Mouse (Mus musculus) ES-Bruce4 (cell line): ENCODE measurements around the gene Cd3g. TPM values are rescaled to one million over a fixed set of nuclear protein-coding genes. Genes with fewer than 3 reads are reported as not detected.

Experiments used
- H3K27ac ChIP-seq: 2 replicates; pipeline ENCODE4 v1.5.1; 2012; ENCODE audit warnings: low read length, inconsistent platforms; ENCODE audit not compliant: insufficient read depth
- H3K27me3 ChIP-seq: 2 replicates; pipeline ENCODE4 v1.6.1; 2012; ENCODE audit warnings: mild to moderate bottlenecking, low read length, inconsistent platforms; ENCODE audit not compliant: control insufficient read depth, poor library complexity, insufficient read depth, severe bottlenecking
- H3K36me3 ChIP-seq: 2 replicates; pipeline ENCODE4 v1.6.1; 2012; ENCODE audit warnings: inconsistent platforms, mild to moderate bottlenecking, low read length, moderate library complexity; ENCODE audit not compliant: control insufficient read depth, poor library complexity, insufficient read depth, severe bottlenecking
- H3K4me1 ChIP-seq: one replicate; pipeline ENCODE4 v1.8.1; 2011; ENCODE audit warnings: low read length; ENCODE audit not compliant: control insufficient read depth, insufficient read depth
- H3K4me3 ChIP-seq: 2 replicates; pipeline ENCODE4 v1.5.1; 2011; ENCODE audit warnings: low read depth, mild to moderate bottlenecking, low read length
- H3K9ac ChIP-seq: 2 replicates; pipeline ENCODE4 v1.6.1; 2012; ENCODE audit warnings: low read depth, mild to moderate bottlenecking, inconsistent platforms; ENCODE audit not compliant: poor library complexity, severe bottlenecking
- H3K9me3 ChIP-seq: replicated peaks from 2 replicates; pipeline ENCODE4 v1.6.1; 2012; ENCODE audit warnings: mild to moderate bottlenecking, low read length, inconsistent platforms; ENCODE audit not compliant: control insufficient read depth, poor library complexity, insufficient read depth, severe bottlenecking
- CTCF ChIP-seq: IDR thresholded peaks from one replicate; pipeline ENCODE4 v1.8.1; 2011; ENCODE audit warnings: low read depth, low read length
- EP300 ChIP-seq: IDR thresholded peaks from 2 replicates; pipeline ENCODE4 v1.6.1; 2011; ENCODE audit warnings: low read depth, low read length; ENCODE audit not compliant: insufficient read depth
- POLR2A ChIP-seq: IDR thresholded peaks from one replicate; pipeline ENCODE4 v1.8.1; 2011; ENCODE audit warnings: low read length; ENCODE audit not compliant: insufficient read depth
- polyA plus RNA-seq: library from polyadenylated mRNA; stranded (reverse); fragments of >200 nt; gene quantifications from 2 replicates; pipeline ENCODE4 v1.2.4, GENCODE M21; 2011; ENCODE audit warnings: low read depth; ENCODE audit not compliant: missing spikeins, insufficient read depth, insufficient read length

The Cd3g gene
- polyA plus RNA-seq, 1 experiment, result not detected

DNA sequence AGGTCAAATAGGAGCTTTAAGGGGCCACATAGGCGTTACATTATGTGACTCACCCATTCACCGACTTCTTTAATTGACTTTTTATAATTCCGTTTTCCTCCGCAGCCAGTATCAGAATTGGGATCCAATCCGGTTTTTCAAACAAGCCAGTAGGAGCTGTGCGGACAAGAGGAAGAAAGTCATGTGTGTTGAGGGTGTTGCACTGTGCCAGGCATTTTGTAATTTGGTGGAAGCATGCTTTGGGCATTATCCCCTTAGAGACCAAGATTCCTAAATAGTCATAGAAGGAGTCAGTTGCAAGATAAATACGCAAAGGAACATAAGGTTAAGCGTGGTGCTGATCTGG, 59.1 kb downstream of the Cd3g start:
- H3K4me1 ChIP-seq, result no peaks in the 10 kb centered on the region
- H3K4me3 ChIP-seq, result peak overlapping the region; percentile 74
- no peaks in the 10 kb centered on the region for H3K36me3 ChIP-seq
- no peaks in the 10 kb centered on the region for H3K27me3 ChIP-seq
- peak overlapping the region; percentile 89 for H3K27ac ChIP-seq
- H3K9ac ChIP-seq, result peak overlapping the region; percentile 82
- TF ChIP-seq POLR2A (no peak), CTCF (no peak), EP300 (no peak)
- H3K9me3 ChIP-seq, result no peaks in the 10 kb centered on the region

- Histone ChIP-seq H3K9ac (peak within 1 kb of the TSS; percentile 82), H3K36me3 (no peaks in the 10 kb centered on the region), H3K27ac (peak within 1 kb of the TSS; percentile 89), H3K27me3 (no peaks in the 10 kb centered on the region), H3K4me1 (no peaks in the 10 kb centered on the region), H3K4me3 (peak within 1 kb of the TSS; percentile 87), H3K9me3 (no peaks in the 10 kb centered on the region)
- TF ChIP-seq CTCF, result no peak
- TF ChIP-seq EP300, result no peak
- no peak for TF ChIP-seq POLR2A
Observed at GRCm38 (mm10) chr9:44920374-44921122, 59.7 kb downstream of the Cd3g start, which contains the start of gene Atp5l. Atp5l (minus strand) TSS chr9:44920742.

DNA sequence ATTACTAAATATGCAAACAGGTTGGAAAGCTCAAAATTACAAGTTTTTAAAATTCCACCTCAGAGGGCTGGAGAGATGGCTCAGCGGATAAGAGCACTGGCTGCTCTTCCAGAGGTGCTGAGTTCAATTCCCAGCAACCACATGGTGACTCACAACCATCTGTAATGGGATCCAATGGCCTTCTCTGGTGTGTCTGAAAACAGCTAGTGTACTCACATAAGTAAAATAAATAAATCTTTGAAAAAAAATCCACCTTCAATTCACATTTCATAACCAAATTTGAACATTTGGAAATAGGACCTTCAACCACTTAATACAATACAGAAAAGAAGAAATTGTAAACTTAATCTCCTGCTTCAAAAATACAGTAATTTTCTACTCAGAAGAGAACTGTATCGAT, 60.6 kb downstream of the Cd3g start:
- Histone ChIP-seq H3K36me3 (peaks cover 7% of the 10 kb centered on the region), H3K4me1 (no peaks in the 10 kb centered on the region), H3K27me3 (no peaks in the 10 kb centered on the region), H3K4me3 (peak overlapping the region; percentile 87), H3K9ac (peak overlapping the region; percentile 82), H3K27ac (no peak overlapping the region), H3K9me3 (no peaks in the 10 kb centered on the region)
- TF ChIP-seq CTCF (no peak), EP300 (no peak), POLR2A (no peak)

Other genes starting within 250 kb of the Cd3g start
- 19.0 and 22.3 TPM in 2 replicates for gene Phldb1, start 245.2 kb downstream of the Cd3g start, polyA plus RNA-seq
- gene Arcn1, start 212.6 kb downstream of the Cd3g start, polyA plus RNA-seq, result 259 and 291 TPM in 2 replicates
- gene Ift46, start 212.5 kb downstream of the Cd3g start, polyA plus RNA-seq, result 329 and 336 TPM in 2 replicates
- 1.5 and 2.0 TPM in 2 replicates for gene Tmem25, start 181.1 kb downstream of the Cd3g start, polyA plus RNA-seq
- not detected in 2 replicates for gene Ttc36, start 177.4 kb downstream of the Cd3g start, polyA plus RNA-seq
- gene Kmt2a, start 99.1 kb downstream of the Cd3g start, polyA plus RNA-seq, result 59.5 and 71.4 TPM in 2 replicates
- 166 and 170 TPM in 2 replicates for gene Atp5l, start 59.7 kb downstream of the Cd3g start, polyA plus RNA-seq
- 37.4 and 45.9 TPM in 2 replicates for gene Ube4a, start 14.8 kb downstream of the Cd3g start, polyA plus RNA-seq
- not detected in 2 replicates for gene Cd3d, start 1.4 kb upstream of the Cd3g start, polyA plus RNA-seq
- not detected in 2 replicates for gene Cd3e, start 29.2 kb upstream of the Cd3g start, polyA plus RNA-seq
- 58.9 and 64.3 TPM in 2 replicates for gene Mpzl2, start 59.4 kb upstream of the Cd3g start, polyA plus RNA-seq
- gene Mpzl3, start 74.8 kb upstream of the Cd3g start, polyA plus RNA-seq, result 6.7 and 7.3 TPM in 2 replicates
- not detected in 2 replicates for gene Jaml, start 98.8 kb upstream of the Cd3g start, polyA plus RNA-seq
- gene Scn2b, start 137.4 kb upstream of the Cd3g start, polyA plus RNA-seq, result 0.60 and 0.88 TPM in 2 replicates
- 0.35 and 0.40 TPM in 2 replicates for gene Scn4b, start 158.0 kb upstream of the Cd3g start, polyA plus RNA-seq
- not detected in 2 replicates for gene BC049352, start 201.6 kb upstream of the Cd3g start, polyA plus RNA-seq
- gene Tmprss4, start 223.7 kb upstream of the Cd3g start, polyA plus RNA-seq, result 0.52 TPM in 1 of 2 replicates, not detected in the other